ENCODE assay signal across 22 mouse cellular contexts in the genomic region with DNA sequence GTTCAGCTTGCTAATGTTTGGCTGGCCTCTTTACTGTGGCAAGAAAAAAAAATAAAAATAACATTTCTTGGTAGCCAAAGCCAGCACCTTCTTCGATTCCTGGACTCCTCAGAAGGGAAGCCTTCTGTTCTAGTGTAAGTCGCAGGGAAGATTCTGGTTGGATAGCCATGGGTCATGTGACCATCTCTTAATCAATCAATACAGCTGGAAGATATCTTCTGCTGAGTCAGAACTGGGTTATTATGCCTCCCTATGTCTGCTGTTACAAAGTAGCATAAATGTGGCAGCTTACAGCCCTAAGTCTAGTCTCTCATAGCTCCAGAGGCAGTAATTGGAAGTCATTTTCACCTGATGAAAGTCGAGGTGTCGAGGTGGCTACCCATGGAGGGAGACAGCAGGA. TPM values are rescaled to one million over a fixed set of nuclear protein-coding genes. Genes with fewer than 3 reads are reported as not detected.
A peak's percentile ranks its signal among the peaks of the same experiment; 100 is the strongest.
DNase-seq lines count a peak whose midpoint lies in the region; ATAC-seq and TF ChIP-seq lines count a peak whose summit lies in the region.
"Had no signal": no experiment of that assay in that cellular context is flagged by ENCODE, and none has a peak within 500 bp of the region (broad histone marks: within the 10 kb centered on the region; RNA-seq: fewer than 3 reads in every experiment).

No protein-coding gene starts in this region.

- no peaks in the 10 kb centered on the region for H3K9me3 ChIP-seq in intestine, postnatal 0 days (ENCODE audit: control insufficient read depth)
- H3K9me3 ChIP-seq in intestine, embryonic 15.5 days, result no peaks in the 10 kb centered on the region
- no peaks in the 10 kb centered on the region for H3K9me3 ChIP-seq in liver, embryonic 13.5 days (replicated peaks)
- H3K9me3 ChIP-seq: embryonic facial prominence, embryonic 10.5 days; embryonic facial prominence, embryonic 12.5 days; forebrain, embryonic 13.5 days; forebrain, embryonic 15.5 days had no signal

- H3K4me1 ChIP-seq in intestine, postnatal 0 days (replicated peaks; ENCODE audit: control insufficient read depth, insufficient read depth, low read length), result peaks cover 4% of the 10 kb centered on the region; the same call in 1 of the 2 replicates
- H3K4me1 ChIP-seq in intestine, embryonic 15.5 days (replicated peaks), result peaks cover under 1% of the 10 kb centered on the region; the same call in 1 of the 2 replicates
- peaks cover 4% of the 10 kb centered on the region; the same call in 1 of the 2 replicates for H3K4me1 ChIP-seq in liver, embryonic 13.5 days (replicated peaks)
- H3K4me1 ChIP-seq: embryonic facial prominence, embryonic 10.5 days; embryonic facial prominence, embryonic 12.5 days; forebrain, embryonic 13.5 days had no signal

- peak; percentile 58; the same call in 1 of the 2 replicates for ATAC-seq in intestine, postnatal 0 days
- no peak for ATAC-seq in intestine, embryonic 15.5 days
- 0 out of 2 replicates have a peak, but pooled peaks have one; percentile 17 for ATAC-seq in liver, embryonic 13.5 days (ENCODE audit: low read depth)
- ATAC-seq: CD4-positive, CD25-positive, alpha-beta regulatory T cell, adult 4 months; forebrain, embryonic 13.5 days; forebrain, embryonic 15.5 days; forebrain, postnatal 0 days had no signal

- H3K9ac ChIP-seq in intestine, postnatal 0 days (ENCODE audit: low read depth, low read length), result no peak overlapping the region
- no peak overlapping the region for H3K9ac ChIP-seq in intestine, embryonic 15.5 days
- no peak overlapping the region for H3K9ac ChIP-seq in liver, embryonic 13.5 days
- H3K9ac ChIP-seq: embryonic facial prominence, embryonic 12.5 days; forebrain, embryonic 13.5 days; forebrain, embryonic 15.5 days; forebrain, postnatal 0 days had no signal

- DNase-seq in liver, embryonic 13.5 days, result no peak
- DNase-seq in liver, result no peak
- no peak for DNase-seq in adrenal gland, postnatal 10 days
- DNase-seq: adrenal gland, adult 2 months; adrenal gland, postnatal 14 days; adrenal gland, postnatal 36 days; B cell, adult 2 months; cerebellum, adult 11-12 months; cerebellum, adult 2 months; cerebellum, adult 9-10 months; cerebellum, postnatal 10 days; cerebellum, postnatal 25 days; forebrain, postnatal 0 days had no signal

- H3K4me2 ChIP-seq in intestine, postnatal 0 days (replicated peaks; ENCODE audit: low read depth), result no peak overlapping the region
- H3K4me2 ChIP-seq in intestine, embryonic 15.5 days (replicated peaks), result no peak overlapping the region
- H3K4me2 ChIP-seq in liver, embryonic 13.5 days, result no peak overlapping the region
- H3K4me2 ChIP-seq: embryonic facial prominence, embryonic 12.5 days; forebrain, embryonic 13.5 days; forebrain, embryonic 15.5 days had no signal

- WGBS in intestine, postnatal 0 days, result 71% methylated on average over 4 of the region's 4 CpGs
- WGBS in intestine, embryonic 15.5 days, result 82% methylated on average over 4 of the region's 4 CpGs
- 62% methylated on average over 4 of the region's 4 CpGs for WGBS in liver, embryonic 13.5 days (ENCODE audit: insufficient replicate concordance)

- no peak overlapping the region for H3K4me3 ChIP-seq in intestine, postnatal 0 days (ENCODE audit: low read depth, low read length)
- no peak overlapping the region for H3K4me3 ChIP-seq in intestine, embryonic 15.5 days (replicated peaks)
- no peak overlapping the region for H3K4me3 ChIP-seq in liver, embryonic 13.5 days (replicated peaks)
- H3K4me3 ChIP-seq: embryonic facial prominence, embryonic 10.5 days; embryonic facial prominence, embryonic 12.5 days; forebrain, embryonic 13.5 days; forebrain, embryonic 15.5 days had no signal

- no peaks in the 10 kb centered on the region for H3K36me3 ChIP-seq in intestine, postnatal 0 days (ENCODE audit: control insufficient read depth, insufficient read depth)
- H3K36me3 ChIP-seq in intestine, embryonic 15.5 days, result no peaks in the 10 kb centered on the region
- H3K36me3 ChIP-seq in liver, embryonic 13.5 days, result no peaks in the 10 kb centered on the region
- H3K36me3 ChIP-seq: embryonic facial prominence, embryonic 10.5 days; embryonic facial prominence, embryonic 12.5 days; forebrain, embryonic 15.5 days had no signal

- no peaks in the 10 kb centered on the region for H3K27me3 ChIP-seq in intestine, postnatal 0 days (replicated peaks; ENCODE audit: control insufficient read depth, insufficient read depth, low read length)
- H3K27me3 ChIP-seq in intestine, embryonic 15.5 days (replicated peaks), result no peaks in the 10 kb centered on the region
- H3K27me3 ChIP-seq in liver, embryonic 13.5 days, result no peaks in the 10 kb centered on the region
- H3K27me3 ChIP-seq: embryonic facial prominence, embryonic 12.5 days; forebrain, embryonic 13.5 days; forebrain, embryonic 15.5 days had no signal

- H3K27ac ChIP-seq in intestine, postnatal 0 days (ENCODE audit: low read depth, low read length), result no peak overlapping the region
- H3K27ac ChIP-seq in intestine, embryonic 15.5 days, result no peak overlapping the region
- no peak overlapping the region for H3K27ac ChIP-seq in liver, embryonic 13.5 days
- H3K27ac ChIP-seq: embryonic facial prominence, embryonic 10.5 days; embryonic facial prominence, embryonic 12.5 days; forebrain, embryonic 13.5 days; forebrain, embryonic 15.5 days had no signal

- no peak for TF ChIP-seq CTCF in intestine, postnatal 0 days (IDR thresholded peaks at IDR 0.05; ENCODE audit: low read depth)

RNA-seq across cellular contexts. Expression of gene Sdr42e1, which starts 5.2 kb away (rescaled TPM):
- 6.0 and 7.7 TPM in 2 replicates for polyA plus RNA-seq in intestine, postnatal 0 days (2015; fragmentation: Nextera tagmentation; extraction: Ambion mirVana)
- polyA plus RNA-seq in intestine, embryonic 15.5 days (2015; fragmentation: Nextera tagmentation; extraction: Ambion mirVana), result 6.0 and 6.6 TPM in 2 replicates
- 1.1 and 1.5 TPM in 2 replicates for polyA plus RNA-seq in liver, embryonic 13.5 days (2015; fragmentation: Nextera tagmentation; extraction: Ambion mirVana)
- total RNA-seq in adrenal gland, postnatal 10 days (2021), result 1 to 10 TPM; 3.4 to 6.1 TPM
- total RNA-seq: MEL had no signal
- polyA plus RNA-seq: forebrain, embryonic 11.5 days had no signal

RNA-seq across cellular contexts. Expression of gene Hsd17b2, which starts 23.1 kb away (rescaled TPM):
- 66.3 and 69.9 TPM in 2 replicates for polyA plus RNA-seq in intestine, postnatal 0 days (2015; fragmentation: Nextera tagmentation; extraction: Ambion mirVana)
- 38.1 and 38.3 TPM in 2 replicates for polyA plus RNA-seq in intestine, embryonic 15.5 days (2015; fragmentation: Nextera tagmentation; extraction: Ambion mirVana)
- polyA plus RNA-seq in liver, embryonic 13.5 days (2015; fragmentation: Nextera tagmentation; extraction: Ambion mirVana), result 41.4 and 46.2 TPM in 2 replicates
- 10 to 100 TPM; 15.1 to 32.4 TPM for total RNA-seq in adrenal gland, postnatal 10 days (2021)
- total RNA-seq: forebrain, postnatal 0 days; MEL had no signal
- polyA plus RNA-seq: embryonic facial prominence, embryonic 10.5 days; embryonic facial prominence, embryonic 12.5 days; forebrain, embryonic 11.5 days; forebrain, embryonic 15.5 days; forebrain, postnatal 0 days had no signal
